Mouse (Mus musculus) lung, adult 2 months (tissue): ENCODE results near the gene Fbxo36.

Source experiments
- CTCF ChIP-seq: fragments of 200-500 bp; IDR thresholded peaks from 2 replicates; pipeline ENCODE4 v1.5.1; 2011; ENCODE audit warnings: mild to moderate bottlenecking, low read length, control low read depth; ENCODE audit not compliant: insufficient read depth
- POLR2A ChIP-seq: fragments of 200-500 bp; IDR thresholded peaks from 2 replicates; pipeline ENCODE4 v1.6.1; 2011; ENCODE audit warnings: low read depth, mild to moderate bottlenecking, control low read depth, low read length, borderline replicate concordance; ENCODE audit errors: extremely low read depth

GRCm38 (mm10) chr1:84882937-84883336 lies 43.3 kb downstream of the Fbxo36 start:
- TF ChIP-seq CTCF: no peak
- TF ChIP-seq POLR2A: no peak
